Mouse (Mus musculus) C2C12 (cell line): ENCODE data around the gene Eomes.

Experiments
- CEBPB ChIP-seq: IDR thresholded peaks from one replicate; pipeline ENCODE4 v1.6.1; 2011; ENCODE audit warnings: low read depth, mild to moderate bottlenecking, control low read depth, moderate library complexity
- CTCF ChIP-seq: IDR thresholded peaks from one replicate; pipeline ENCODE4 v1.5.1; 2011; ENCODE audit not compliant: control insufficient read depth, insufficient read depth, insufficient read length
- FOSL1 ChIP-seq: IDR thresholded peaks from one replicate; pipeline ENCODE4 v1.8.0; 2011; ENCODE audit warnings: mild to moderate bottlenecking, low read length; ENCODE audit not compliant: poor library complexity, insufficient read depth, severe bottlenecking
- MAX ChIP-seq: IDR thresholded peaks from one replicate; pipeline ENCODE4 v1.6.1; 2011; ENCODE audit warnings: mild to moderate bottlenecking, control low read depth
- MYOG ChIP-seq: IDR thresholded peaks from one replicate; pipeline ENCODE4 v1.6.1; 2011; ENCODE audit not compliant: control insufficient read depth, insufficient read length; ENCODE audit errors: extremely low read depth
- USF1 ChIP-seq: IDR thresholded peaks from one replicate; pipeline ENCODE4 v1.6.1; 2011; ENCODE audit warnings: low read depth, mild to moderate bottlenecking, control low read depth, moderate library complexity

DNA sequence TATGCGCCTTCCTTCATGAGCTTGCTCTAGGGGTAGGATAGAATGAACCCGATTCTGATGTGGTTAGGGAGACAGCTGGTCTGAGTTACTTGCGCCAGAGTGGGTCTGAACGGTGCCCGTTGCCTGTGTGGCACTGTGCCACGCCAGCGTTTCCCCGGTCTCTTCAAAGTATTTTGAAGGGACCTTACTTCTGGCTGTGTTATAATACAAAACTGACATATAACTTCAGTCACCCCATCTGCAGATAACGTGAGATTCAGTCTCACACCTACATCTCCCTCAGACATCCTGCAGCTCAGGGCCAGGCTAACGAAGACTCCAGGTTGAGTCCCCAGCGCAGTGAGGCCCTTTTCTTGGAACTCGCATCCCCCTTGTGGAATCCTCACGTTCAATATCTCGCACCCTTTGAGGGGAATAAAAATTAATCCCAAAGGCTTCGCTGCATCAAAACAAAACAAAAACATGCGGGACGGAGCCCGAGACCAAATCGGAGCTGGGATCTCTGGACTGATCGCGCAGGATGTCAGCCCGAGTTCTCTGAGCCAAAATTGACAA is 1.7 kb upstream of the Eomes start:
- TF ChIP-seq CTCF (no peak), CEBPB (no peak), MYOG (no peak), MAX (no peak), USF1 (no peak), FOSL1 (no peak)
